Mouse (Mus musculus): ENCODE results near the gene Efna1.

Efna1 gene

DNA sequence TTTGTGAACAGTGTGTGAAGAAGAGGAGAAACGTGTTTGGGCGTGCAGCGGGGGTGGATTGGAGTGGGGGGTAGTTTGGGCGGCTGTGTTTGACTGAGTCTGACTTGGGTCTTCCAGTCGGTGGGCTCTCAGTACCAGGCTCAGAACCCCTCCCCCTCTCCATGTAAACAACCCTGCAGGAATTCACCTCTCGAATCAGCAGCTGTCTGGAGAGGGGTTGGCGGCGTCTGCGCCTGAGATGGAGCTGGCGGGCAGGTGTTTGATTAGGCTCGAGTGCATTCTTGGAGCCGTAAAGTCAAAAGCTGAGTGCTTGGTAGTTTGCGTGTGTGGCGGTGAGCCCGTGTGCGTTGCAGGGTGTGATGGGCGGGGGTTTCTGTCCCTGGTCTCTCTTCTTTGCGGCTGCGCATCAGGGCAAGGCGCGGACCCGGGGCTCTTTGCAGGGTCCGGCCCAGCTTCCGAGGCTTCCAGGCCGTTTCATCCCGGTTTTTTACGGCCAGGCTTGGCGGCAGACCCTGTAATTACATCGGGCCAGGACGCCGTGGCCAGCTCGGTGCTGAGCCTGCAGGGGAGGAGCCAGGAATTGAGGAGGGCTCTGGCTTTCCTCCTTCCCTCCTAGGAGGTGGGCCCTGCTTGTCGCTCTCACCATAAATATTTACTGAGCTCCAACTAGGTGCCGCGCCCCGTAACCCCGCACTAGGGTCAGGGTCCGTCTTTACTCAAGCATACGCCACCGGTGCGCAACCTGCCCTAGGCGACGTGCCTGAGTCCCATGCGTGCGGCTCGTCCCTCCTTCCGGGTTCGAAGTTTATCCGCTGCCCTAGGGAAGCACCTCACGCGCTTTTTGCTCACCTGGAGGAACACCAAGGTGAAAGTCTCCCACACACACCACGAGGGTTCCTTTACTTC, at the start of gene Efna1:
Gene Efna1 (minus strand): TSS at position 537 of the 906 bp plus-strand sequence.
- peak; percentile 52 to 58 for DNase-seq (ENCODE audit: low spot score in 2 of 2)

DNA sequence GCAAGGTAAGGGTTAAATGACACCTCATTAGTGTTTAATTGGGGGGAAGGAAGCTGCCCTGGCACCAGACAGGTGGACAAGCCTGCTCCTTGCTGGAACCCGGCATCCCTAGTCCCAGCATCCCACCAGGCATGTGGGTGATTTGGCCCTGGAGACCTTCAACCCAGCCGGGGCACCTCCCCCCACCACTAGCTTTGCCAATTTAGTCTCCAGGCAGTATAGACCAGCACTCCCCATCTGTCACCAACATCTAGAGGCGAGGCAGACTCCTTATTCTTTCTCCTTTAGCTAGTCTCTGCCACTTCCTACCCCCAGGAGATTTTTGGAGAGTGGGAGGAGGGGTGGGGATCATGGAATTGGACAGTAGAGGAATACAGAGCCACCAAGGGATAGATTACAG, 49.4 kb upstream of the Efna1 start:
- DNase-seq (ENCODE audit: low spot score in 2 of 2), result no peak

DNA sequence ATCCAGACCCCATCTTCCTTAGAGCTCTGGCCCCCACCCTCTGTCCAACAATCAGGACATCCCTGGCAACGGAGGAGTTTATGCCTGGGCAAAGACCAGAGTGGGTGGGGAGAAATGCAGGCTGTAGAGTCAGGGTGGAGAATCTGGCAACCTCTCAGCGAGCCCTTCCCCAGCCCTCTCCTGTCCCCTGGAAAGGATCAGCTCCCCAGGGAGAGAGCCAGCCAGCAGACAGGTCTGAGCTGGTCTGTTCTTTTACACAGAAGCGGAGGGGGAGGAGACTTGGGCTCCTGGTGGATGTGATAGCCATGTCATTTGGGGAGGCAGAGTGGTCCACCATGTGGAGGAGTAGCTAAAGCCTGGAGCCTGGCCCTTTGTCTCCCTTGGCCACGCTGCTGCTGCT, 47.7 kb upstream of the Efna1 start:
- DNase-seq (ENCODE audit: low spot score in 2 of 2), result no peak

DNA sequence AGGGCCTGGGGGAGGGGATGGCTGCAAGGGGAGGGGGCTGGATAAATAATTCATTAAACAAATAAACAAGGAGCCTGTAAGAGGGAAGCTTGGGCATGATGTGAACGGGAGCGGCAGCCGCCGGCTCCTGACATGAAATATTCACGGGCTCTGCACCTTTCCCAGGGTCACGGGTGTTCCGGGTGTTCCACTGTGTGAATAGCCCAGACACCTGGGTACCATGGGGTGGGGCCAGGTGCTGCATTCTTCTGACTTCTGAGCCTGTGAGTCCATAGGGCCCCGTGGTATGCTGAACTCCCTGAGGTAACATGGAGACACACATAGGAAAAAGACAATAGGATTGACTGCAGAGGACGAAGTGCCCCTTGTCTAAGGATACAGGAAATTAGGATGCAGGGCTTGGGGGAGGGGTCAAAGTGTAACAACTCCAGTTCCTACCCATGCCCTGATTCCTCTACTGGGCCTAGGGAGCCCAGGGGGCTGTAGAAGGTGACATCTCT, 46.5 kb upstream of the Efna1 start:
- DNase-seq (ENCODE audit: low spot score in 2 of 2), result no peak

DNA sequence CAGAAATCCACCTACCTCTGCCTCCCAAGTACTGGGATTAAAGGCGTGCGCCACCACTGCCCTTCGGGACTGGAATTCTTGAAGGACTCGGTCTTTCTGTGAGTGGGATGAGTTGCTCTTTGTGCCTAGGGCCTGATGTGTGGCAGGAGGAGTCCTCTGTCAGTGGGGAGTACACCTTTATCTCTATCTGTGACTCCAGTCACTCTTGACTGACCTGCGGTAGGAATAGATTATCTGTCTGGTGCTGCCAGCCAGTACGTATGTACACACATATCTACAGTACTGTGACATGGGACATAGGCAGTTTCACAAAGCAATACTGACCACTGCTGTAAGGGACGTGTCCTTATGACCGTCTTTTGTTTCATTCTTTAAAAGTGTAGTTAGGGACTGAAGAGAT, 44.9 kb upstream of the Efna1 start:
- DNase-seq (ENCODE audit: low spot score in 2 of 2), result no peak

DNA sequence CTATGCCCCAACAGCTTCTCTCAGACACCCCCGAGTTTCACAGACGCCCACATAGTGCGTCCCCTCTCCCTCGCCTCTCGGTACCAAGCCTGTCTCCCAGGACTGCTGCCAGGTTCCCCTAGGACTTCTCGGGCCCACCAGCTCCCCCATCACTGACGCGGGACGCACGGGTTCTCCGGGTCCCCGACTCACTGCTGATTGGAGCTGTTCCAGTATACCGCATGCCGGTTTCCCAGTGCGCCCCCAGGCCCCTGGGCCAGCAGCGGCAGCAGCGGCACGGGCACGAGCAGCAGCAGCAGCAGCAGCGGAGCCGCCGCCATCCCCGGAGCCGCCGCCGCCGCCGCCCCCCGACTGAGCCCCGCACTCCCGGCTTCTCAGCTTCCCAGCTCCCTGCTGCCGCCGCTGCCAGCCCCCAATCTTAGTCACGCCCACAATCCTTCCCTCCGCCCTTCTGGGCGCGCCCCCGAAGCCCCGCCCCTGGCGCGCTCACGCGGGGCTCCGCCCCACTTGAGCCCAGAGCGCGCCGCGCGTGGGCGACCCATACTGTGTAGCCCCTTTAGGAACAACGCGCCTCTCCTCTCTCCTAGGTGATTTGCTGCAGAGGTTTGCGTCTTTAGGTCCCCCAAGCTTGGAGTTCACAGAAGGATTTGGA, 41.7 kb upstream of the Efna1 start, which contains the start of gene Efna3:
Gene Efna3 (minus strand): TSS at position 452 of the 652 bp plus-strand sequence.
- DNase-seq (ENCODE audit: low spot score in 2 of 2), result peak; percentile 93 to 94

DNA sequence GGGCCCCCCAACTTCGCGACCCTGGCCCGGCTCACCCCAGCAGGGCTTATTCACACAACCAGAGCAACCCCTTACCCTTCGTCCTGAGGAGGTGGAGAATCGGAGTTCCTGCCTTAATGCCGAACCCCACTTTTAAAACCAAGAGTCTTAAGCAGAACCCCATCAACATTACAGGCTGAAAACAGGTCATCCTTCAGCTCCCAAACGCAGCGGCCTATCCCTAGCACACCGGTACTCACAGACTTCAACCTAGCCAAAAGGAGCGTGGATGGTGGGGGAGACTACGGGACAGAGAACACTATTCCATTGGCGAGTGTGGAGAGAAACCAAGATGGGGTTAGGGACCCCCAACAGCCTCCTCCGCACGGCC, 41.2 kb upstream of the Efna1 start:
- DNase-seq (ENCODE audit: low spot score in 2 of 2), result no peak

DNA sequence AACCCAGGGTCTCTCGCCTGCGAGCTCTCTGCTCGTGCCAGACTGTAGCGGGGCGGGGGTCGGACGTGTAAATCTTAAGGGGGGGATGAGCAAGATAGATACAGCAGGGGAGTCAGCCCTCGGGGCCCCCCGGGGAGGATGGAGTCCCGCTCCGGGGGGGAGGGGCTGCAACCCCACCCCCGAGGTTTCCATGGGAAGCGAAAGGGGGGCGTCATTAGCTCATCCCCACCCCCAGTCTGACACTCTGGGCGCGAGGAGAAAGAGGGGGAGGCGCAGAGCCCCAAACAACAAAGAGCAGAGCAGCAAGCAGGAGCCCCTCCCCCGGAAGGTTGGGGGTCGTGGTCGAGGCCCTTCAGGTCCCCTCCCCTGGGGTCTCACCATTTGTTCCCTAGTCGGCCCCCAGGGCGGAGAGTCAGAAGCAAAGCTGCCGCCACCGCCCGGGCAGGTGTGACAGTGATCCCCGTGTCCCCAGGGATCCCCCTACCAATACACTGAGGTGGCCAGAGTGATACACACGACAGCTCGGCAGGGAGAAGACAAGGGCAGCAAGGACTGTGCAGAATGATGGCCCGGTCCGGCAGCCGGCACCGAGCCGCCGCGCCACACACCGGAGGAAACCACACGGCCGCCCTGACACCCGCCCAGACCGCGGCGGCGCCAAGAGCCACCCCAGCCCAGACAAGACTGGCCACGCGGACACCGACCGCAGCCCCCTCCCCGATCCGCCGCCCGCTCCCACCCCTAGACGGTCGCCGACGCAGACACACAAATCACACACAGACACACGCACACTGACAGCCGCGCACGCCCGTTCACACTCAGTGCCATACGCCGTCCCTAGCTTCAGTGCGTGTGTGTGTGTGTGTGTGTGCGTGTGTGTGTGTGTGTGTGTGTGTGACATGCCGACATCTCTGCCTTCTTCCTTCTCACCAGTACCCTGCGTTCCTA, 40.5 kb upstream of the Efna1 start:
- peak; percentile 74 to 81 for DNase-seq (ENCODE audit: low spot score in 2 of 2)

DNA sequence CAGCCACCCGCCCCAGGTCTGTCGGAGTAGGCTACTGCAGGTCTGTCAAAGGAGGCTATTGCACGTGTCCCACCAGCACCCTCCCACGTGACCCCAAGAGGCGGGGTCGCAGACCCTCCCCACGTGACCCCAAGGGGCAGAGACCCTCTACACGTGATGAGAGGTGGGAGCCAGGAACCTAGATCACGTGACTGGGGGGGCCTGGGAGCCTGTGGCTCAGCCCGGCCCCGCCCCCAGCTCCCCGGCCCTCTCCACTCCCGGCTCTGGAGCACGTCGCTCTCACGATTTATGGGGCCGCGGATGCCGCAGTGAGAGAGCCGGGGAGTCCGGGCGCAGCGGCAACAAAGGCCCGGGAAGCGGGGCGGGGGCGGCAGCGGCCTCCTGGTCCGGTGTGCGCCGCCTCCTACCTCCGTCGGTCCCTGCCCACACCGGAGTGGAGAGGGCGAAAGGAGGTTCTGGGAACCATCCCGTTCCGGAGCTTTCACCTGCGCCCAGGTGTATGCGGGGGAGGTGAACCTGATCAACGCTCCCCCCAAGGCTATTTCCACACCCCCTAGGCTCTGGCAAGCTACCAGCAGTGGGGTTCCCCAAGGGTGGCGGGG, 39.7 kb upstream of the Efna1 start:
- DNase-seq (ENCODE audit: low spot score in 2 of 2), result peak; percentile 80 to 83

DNA sequence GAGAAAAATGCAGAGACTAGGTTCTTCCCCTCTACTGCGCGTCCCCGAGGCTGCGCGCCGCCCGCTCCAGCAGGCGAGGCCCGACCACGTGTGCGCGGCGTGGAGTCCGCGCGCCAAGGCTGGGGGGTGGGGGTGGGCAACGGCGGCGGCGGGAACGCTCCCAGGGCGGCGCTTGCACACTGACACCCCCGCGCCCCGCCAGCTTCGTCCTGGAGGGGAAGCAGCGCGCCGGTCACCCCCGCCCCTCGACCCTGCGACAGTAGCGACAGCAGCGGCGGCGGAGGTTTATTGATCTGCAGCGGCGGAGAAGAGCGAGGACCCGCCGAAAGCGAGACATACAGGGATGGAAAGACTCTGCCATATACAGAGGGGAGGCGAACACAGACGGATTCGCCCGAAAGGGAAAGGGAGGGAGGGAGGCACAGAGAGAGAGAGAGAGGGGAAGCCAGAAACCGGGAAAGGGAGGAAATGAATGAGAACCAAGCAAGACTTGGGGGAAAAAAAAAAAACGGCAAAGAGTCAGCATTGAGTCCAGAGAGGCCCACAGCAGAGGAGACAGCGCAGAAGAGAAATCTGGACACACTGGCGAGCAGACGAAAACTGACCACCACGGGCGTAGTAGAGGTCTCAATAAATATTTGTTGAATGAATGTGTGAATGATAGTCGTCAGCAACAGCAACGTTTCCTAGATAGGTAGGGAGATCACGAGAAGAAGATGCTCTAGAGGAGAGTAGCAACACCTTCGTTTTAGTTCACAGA, 38.8 kb upstream of the Efna1 start:
- peak; percentile 75 to 76 for DNase-seq (ENCODE audit: low spot score in 2 of 2)

DNA sequence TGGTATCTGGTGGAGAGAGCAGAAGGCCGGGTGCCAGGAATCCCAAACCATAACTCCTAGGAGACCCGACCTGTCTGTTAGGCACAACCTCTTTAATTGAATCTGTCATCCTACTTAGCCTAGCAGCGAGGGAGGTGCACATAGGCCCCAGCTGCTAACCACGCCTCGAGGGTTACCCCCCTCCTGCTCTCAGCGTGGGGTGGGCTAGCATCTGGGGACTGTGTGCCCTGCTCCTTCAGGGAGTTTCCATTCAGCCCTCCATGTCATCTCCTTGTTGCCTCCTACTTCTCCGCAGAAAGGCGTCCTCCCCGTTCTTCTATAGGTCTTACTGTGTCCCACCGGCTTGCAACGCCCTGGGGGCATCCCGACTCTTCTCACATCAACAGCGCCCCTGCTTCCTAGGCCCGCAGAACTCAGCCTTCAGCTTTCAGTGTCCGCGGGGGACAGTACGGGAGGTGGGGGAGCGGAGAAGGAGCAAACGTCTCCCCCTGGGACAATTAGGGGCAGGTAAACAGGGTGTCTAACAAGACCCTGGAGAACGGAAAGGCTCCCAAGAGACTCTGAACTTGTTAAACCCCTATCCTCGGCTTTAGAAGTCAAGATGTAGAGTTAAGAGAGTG, 38.1 kb upstream of the Efna1 start:
- peak in 1 of 2 experiments; percentile 43 for DNase-seq (ENCODE audit: low spot score in 2 of 2)

DNA sequence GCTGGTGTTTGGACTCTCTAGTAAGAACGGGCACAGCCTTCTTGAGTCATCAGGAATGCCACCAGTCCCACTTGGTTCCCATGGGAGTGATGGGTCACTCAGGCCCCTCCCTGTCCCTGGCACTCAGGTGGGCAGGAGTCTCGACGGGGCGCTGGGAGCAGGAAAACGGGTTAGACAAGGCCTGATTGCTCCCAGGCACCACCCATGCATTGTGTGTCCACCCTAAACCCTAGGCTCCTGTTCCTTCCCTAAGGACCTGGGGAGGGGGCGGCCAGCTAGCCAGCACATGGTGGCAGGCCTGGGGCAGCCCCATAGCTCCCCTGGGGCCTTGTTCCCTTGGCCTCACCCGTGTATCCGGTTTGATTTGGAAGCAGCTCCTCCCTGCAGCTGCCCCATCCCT, 37.4 kb upstream of the Efna1 start:
- DNase-seq (ENCODE audit: low spot score in 2 of 2), result no peak

DNA sequence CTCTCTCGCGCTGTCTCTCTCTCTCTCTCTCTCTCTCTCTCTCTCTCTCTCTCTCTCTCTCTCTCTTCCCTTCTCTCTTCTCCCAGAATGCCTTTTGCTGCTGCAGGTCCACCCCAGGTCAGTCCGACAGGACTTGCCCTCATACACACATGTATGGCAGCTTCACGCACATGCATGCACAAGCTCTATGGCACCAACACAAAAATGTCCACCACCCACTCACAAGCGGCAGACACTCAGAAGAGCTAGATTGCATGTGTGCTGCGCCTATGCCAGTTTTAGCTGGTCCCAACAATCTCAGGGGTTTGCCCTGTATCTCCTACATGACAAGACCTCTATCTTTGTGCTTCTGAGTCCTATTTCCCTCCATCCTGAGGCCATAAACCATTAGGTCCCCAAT, 36.3 kb upstream of the Efna1 start:
- DNase-seq (ENCODE audit: low spot score in 2 of 2), result peak in 1 of 2 experiments; percentile 67

DNA sequence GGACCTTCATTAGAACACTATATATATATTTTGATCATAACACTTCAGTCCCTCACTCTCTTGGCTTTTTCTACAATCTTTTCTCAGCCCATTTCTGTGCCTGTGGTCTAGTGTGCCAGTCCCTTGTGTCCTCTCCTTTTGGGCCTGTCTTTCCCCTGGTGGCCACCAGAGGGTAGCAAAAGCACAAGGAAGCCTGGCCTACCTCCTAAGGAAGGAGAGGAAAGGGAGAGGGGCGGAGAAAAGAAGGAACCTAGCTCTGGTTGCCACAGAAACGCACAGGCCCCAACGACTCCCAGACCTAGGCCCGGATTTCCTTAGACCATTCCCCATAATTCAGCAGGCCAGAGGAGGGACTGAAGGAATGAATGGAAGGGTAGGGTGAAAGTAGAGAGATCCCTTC, 35.9 kb upstream of the Efna1 start:
- peak; percentile 92 to 94 for DNase-seq (ENCODE audit: low spot score in 2 of 2)

DNA sequence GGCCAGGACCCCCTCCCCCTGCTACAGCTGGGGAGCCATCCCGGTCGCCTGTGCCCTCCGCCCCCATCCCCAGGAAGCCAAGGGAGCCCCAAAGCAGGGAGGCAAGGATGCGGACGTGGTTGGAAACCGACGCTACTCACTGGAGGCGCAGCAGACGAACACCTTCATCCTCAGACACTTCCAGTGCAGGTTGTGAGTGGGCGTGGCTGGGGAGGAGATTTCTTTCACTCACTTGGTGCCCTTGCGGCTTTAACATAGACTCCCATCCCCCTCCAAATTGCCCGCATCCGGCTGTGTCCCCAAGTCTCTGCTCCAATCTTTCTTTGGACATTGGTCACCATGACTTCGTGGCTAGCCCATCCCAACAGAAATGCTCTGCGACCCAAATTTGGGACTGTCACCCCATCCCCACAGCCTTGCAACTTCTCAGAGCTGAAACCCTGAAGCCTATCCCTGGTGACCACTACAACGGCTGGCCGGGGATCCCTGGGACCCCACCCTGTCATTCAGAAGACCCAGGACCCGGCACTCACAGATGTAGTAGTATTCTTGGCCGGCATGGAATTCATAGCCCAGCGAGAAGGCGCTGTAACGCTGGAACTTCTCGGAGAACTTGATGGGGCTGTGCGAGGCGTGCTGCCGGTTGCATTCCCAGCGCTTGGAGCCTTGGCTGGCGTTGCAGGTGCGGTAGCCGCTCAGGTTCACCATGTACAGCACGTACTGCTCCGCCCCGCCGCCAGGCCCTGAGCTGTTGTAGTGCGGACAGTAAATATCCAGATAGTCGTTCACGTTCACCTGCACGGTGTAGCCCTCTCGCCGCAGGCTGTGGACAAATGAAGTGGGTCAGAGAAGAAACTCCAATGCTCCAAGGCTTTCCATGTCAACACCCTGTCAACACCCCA, 35.2 kb upstream of the Efna1 start:
- peak in 1 of 2 experiments; percentile 53 for DNase-seq (ENCODE audit: low spot score in 2 of 2)

DNA sequence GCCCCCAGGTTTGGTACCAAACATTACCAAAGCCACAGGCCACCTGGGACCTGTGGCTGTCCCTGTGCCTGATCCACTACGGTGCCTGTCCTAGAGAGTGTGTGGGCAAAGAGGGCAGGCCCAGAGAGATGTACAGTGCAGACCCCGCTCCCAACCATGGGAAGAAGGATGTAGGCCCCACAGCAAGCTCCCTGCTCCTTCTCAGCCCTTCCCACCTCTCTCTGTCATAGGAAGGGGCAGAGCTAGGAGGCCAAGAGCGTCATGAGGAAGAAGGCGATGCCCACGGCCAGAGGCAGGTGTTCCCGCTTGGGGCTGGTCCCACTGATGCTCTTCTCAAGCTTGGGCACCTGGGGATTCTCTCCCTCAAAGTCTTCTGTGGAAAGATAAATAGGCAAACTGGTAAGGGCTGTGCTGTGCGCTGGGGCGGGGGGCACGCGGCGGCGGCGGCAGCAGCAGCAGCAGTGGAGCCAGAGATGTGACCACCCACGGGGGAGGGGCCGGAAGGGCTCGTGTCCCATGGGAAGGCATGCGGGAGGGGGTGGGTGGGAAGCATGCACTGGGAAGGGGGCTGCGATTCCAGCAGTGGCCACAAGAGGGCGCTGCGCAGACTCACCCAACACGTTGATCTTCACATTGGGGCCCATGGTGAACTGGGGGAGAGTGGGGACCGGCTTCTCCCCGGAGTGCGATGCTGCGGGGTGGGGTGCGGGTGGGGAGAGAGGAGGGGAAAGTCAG, 34.4 kb upstream of the Efna1 start:
- DNase-seq (ENCODE audit: low spot score in 2 of 2), result peak; percentile 82 to 86

DNA sequence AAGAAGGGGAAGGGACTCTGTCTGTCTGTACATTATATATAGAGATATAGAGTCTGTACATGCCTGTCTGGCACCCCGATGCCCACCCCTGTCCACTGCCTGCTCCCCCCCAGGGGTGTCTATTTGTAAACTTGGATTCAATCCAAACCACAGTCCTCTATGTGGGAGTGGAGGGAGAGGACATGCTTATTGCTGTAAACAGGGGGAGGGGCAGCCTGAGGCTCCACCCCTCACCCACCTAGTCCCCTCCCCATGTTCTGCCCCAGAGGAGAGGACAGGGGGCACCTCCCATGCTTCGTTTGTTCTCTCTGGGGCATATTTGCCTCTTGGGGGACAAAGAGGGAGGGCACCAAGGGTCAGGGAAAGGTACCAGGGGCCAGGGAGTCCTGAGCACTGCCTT, 33.8 kb upstream of the Efna1 start:
- no peak for DNase-seq (ENCODE audit: low spot score in 2 of 2)

DNA sequence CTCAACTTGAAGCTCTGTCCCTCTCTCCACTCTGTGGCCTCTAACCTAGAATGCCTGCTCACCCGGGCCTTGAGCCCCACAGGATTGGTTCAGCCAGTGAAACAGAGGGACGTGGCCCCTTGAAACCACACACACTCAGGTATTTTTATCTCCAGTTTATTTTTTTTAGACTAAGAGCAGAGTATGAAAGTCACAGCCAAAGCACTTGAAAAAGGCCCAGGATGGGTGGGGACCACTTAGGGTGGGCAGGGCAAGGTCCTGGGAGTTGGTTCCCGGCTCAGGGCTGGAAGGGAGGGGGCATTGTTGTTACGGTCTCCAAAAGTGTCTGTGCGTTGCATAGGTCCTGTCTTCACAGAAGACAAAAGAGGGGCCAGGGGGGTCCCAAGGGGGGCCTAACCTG, 33.4 kb upstream of the Efna1 start:
- DNase-seq (ENCODE audit: low spot score in 2 of 2), result no peak

Data from right cerebral cortex, postnatal 10 days (tissue).